Mouse (Mus musculus) adrenal gland, postnatal 36 days (tissue): Measurements from ENCODE around the gene Arhgap4. TPM values are rescaled to one million over a fixed set of nuclear protein-coding genes. Genes with fewer than 3 reads are reported as not detected.

Experiments used
- DNase-seq, 2 experiments: peaks; one replicate each; pipeline ENCODE4 v3.0.0; 2021; ENCODE audit warnings: mixed read lengths in 1 of 2
- total RNA-seq, 2 experiments: library from RNA; stranded (reverse); gene quantifications; 2 replicates each; pipeline ENCODE4 v1.2.3; 2021

Arhgap4 gene
- total RNA-seq, 2 experiments from 2014 or later, result 2.9 to 3.0 TPM

DNA sequence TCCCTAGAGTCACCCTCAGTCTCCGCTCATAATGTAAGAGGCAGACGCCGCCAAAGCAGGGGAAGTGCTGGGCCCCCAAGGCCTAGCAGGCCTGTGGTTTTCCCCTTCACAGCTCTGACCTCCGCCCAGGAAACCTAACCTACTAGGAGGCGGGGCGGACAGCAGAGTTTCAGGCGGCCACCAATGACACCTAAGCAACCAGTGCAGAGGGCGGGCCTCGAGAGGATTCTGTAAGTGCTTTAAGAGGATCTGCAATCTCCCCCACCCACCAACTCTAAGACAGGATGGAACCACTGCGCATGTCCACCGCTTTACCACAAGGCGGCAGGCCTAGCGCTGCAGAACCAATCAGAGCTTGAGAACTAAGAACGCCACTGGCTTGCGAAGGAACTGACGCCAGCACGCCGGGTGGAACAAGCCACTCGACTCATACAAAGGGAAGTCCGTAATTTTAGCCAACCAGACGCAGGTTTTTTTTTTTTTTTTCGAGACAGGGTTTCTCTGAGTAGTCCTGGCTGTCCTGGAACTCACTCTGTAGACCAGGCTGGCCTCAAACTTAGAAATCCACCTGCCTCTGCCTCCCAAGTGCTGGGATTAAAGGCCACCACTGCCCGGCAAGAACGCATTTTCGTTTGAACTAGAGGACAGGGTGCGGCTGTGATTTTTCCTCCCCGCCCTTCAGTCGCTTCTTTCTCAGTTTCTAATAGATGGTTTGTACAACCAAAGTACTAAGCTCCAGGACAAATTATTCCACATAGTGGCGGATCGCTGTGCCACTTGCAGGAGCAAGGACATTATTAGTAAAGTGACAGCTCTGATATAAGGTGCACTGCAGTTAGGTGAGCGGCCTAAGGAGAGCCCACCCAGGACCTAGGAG lies 6.6 kb downstream of the Arhgap4 start:
- peak; percentile 90 for DNase-seq

DNA sequence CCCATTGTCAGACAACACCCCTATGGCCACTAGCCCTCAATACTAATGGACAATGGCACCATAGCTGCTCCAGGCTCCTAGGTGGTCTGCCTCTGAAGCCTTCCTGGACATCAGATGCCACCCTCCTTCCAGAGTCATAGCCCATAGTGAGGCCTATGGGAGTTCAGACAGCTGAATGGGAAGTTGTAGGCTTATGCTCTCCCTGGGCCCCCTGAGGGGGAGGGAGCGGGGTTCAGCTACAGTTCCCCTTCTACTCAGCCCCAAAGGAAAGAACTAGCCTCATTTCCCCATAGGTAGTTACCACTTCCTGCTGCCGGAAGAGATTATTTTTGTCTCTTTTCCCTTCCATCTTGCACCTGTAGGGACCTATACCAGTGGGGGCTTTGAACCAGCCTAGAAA lies 10.1 kb downstream of the Arhgap4 start:
- DNase-seq, result no peak

DNA sequence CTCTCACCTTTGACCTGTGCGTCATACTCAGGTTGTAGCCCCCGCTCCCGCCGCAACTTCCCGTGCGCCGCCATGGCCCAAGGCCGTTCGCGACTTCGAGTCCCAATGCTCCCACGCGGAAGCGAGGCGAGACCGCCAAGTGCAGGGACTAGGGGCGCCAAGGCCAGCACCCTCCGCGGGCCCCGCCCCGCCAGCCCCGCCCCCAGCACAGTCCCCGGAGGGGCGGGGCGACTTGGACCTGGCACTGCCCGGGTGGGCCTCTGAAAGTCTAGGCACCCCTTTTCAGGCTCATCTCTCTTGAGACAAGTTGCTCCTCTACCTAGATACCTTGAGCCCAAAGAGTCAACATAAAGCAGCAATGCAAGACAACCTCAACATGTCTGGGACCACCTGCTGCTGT lies 10.5 kb downstream of the Arhgap4 start:
- DNase-seq, result peak; percentile 9 to 29

DNA sequence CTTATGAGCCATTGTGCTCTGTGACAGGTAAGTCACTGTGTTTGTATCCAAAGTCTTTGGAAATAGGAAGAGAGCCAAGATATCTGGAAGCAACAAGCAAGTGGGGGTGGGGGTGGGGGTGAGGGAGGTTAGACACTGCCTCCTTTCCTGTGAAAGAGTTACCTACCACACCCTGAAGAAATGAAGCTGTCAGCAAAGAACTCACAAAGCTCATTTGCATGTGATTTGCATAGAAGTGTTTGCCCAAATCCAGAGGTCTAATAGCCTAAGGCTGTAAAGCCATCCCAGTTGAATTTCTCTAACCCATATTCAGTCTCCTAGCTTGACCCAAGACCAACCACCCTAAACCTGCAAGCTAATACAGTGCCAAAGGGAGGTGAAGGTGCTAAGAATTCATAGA lies 11.2 kb downstream of the Arhgap4 start:
- DNase-seq, result no peak

DNA sequence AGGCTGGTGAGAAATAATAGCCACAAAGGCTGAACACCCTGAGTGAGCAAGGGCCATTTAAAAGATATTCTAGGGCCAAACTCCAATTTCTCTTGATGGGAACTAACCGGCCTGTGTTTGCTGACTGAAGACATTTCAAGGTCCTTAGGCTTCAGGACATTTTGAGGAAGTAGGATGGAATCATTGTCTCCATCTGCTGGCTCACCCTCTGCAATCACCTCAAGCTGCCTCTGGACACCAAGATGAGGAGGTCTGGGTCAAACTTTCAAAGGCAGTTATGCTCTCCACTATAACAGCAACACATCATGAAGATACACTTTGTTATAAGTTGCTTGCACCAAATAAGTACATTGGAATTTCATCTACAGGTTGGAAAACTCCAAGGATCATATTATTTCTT lies 11.6 kb downstream of the Arhgap4 start:
- DNase-seq, result no peak

DNA sequence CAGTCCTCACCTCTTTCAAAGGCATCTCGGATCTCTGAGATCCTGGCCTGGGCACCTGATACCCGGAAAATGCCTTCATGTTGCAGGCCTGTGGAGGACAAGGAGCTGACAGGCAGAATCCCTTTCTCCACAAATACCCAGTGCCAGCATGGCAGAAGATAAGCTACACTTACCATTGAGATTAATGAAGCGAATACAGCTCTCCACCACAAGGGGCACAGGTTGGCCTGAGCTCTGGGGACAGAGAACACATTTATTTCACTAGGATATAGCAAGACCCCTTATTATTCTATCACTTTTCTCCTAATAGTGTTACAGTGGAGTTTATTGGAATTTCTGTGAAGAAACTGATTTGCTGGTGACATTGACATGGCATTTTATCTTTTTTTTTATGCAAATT lies 23.7 kb downstream of the Arhgap4 start:
- no peak for DNase-seq

GRCm38 (mm10) chrX:73895719-73896118 lies 26.0 kb downstream of the Arhgap4 start, which contains the start of gene L1cam:
L1cam (minus strand) TSS chrX:73896105.
- DNase-seq, result peak; percentile 61 to 70

DNA sequence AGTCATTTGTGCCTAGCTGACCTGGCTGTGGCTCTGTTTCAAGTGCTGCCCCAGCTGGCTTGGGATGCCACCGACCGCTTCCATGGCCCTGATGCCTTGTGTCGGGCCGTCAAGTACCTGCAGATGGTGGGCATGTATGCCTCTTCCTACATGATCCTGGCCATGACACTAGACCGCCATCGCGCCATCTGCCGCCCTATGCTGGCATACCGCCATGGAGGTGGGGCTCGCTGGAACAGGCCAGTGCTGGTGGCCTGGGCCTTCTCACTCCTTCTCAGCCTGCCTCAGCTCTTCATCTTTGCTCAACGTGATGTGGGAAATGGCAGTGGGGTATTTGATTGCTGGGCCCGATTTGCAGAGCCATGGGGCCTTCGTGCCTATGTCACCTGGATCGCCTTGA lies 28.8 kb downstream of the Arhgap4 start:
- no peak for DNase-seq

- no peak for DNase-seq
These were observed 30.0 kb downstream of the Arhgap4 start, which contains the start of gene Avpr2 for GRCm38 (mm10) chrX:73891551-73892152. Avpr2 (plus strand) TSS chrX:73892102.

DNA sequence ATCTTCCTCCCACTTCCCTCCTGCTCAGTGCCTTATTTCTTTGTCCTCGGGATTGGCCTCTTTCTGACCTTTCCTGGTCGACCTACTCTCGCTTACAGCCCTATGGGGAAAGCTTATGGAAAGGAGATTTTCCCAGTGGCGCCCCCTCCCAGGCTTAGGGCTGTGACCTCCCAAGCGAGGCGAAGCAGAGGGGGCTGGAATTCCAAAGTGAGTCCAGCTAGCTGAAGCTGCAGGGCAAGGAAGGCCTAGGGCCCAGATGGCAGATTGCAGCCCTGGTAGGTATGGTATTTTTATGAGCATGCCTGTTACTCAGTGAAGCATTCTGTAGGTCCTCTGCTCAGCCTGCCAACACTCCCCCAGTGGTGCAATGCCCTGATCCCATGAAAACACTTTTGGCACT lies 40.2 kb downstream of the Arhgap4 start:
- DNase-seq, result no peak

DNA sequence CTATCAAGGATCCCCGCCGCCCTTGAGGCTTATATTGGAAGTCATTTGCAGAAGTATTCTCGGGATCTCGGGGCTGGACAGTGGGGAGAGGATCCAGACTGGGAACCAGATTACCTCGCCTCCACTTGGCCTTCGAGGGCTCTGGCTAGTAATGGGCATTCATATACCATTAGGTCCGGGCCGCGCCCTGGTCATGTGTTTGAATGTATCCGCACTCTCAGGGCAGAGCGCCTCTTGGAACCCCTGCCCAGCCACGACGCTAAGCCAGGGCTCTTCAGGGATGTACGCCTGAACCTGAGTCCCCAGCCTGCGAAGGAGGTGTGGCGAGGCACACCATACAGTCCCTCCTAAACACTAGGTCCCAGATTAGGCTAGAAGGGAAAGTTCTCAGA lies 40.6 kb downstream of the Arhgap4 start:
- DNase-seq, result no peak

DNA sequence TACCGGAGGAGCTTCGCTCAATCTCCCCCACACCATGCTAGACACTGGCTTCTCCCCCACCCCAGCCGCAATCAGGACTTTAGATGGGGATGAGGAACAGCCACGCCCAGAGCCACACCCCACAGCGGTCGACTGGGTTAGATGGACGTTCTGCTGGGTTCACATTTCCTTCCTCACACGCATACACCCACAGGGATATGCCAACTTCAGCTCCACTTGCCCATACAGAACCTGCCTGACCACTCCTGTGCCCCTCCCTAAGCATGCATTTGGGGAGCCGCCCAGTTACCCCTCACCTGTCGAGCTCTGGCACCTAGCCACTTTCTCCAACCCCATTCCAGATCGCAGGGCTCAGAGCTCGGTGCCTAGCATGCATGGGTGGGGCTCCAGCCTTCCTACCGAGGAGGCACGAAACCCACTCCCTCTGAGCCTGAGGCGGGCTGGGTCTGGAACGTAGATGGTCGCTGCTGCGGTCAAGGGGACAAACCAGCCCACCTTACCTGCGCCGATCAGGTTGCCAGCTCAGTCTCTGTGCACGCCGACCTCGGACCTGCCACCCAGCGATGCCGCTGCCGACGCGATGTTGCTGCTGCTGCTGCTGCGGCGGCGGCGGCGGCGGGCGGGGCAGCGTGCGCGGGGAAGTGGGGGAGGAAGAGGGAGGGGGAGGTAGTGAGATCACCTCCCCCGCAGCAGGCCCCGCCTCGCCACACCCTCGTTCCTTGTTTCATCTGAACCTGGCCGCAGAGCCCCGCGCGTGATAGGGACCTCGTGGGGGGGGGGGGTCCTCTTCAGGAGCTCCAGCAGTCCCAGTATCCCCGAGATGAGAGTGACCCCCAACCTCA lies 41.3 kb downstream of the Arhgap4 start:
- peak; percentile 35 to 58 for DNase-seq

GRCm38 (mm10) chrX:73877014-73877413 lies 44.7 kb downstream of the Arhgap4 start:
- no peak for DNase-seq

GRCm38 (mm10) chrX:73875881-73876280 lies 45.8 kb downstream of the Arhgap4 start:
- DNase-seq, result no peak

- no peak for DNase-seq
These were observed 49.7 kb downstream of the Arhgap4 start for GRCm38 (mm10) chrX:73871956-73872355.

DNA sequence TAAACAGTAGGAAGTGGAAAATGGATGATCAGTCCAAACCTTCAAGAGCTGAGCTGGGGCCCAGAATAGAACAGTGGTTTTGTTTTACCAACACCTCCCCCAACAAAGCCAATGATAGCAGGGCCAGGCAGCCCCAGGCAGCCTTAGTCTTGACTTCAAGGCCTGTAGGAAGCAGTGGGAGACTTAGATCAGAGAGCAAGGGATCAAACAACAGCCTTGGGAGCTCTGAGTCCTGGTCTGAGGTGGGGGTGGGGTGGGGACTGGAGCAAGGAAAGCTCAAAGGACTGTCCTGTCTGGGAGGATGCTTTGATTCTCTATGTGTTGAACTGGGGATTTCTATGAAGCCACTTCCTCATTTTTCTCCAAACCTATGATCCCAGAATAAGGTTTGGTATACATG lies 50.2 kb downstream of the Arhgap4 start:
- no peak for DNase-seq

DNA sequence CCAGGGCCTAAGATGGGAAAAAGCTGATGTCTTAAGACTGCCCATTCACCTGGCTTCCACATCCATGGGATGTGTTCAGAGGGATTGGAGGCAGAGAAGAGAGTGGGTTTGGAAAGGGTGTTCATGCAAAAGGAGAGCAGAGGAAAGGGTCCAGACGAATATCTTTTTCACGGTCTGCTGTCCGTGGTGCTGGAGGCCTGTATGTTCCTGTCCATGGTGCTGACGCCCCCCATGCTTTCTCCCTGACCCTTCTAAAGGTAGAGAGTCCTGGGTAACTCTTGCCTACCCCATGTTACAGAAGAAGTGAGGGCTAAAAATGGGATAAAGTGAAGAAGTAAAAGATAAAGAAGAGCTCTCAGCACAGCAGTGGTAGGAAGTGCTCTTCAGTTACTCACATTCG lies 52.3 kb downstream of the Arhgap4 start:
- DNase-seq, result peak; percentile 23 to 29

- no peak for DNase-seq
These were observed 53.8 kb downstream of the Arhgap4 start for GRCm38 (mm10) chrX:73867852-73868251.

GRCm38 (mm10) chrX:73867256-73867655 lies 54.4 kb downstream of the Arhgap4 start:
- no peak for DNase-seq

DNA sequence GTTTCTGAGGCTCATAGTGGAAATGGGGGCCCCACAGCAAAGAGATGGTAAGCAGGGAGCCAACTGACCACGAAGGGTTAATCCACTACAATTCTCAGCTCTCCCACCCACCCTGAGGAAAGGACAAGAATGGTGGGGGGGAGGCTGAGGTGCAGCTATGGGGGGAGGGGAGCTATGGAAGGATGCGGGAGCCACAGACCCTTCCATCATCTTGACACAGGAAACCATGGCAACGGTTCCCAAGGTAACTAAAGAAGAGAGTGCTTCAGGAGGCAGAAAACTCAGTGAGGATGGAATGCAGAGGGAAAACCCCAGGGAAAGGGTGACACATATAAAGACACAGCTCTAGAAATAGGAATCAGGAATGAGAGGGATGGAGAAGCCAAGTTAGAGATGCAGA lies 57.0 kb downstream of the Arhgap4 start:
- no peak for DNase-seq

GRCm38 (mm10) chrX:73855087-73855408 lies 66.6 kb downstream of the Arhgap4 start:
- DNase-seq, result no peak

DNA sequence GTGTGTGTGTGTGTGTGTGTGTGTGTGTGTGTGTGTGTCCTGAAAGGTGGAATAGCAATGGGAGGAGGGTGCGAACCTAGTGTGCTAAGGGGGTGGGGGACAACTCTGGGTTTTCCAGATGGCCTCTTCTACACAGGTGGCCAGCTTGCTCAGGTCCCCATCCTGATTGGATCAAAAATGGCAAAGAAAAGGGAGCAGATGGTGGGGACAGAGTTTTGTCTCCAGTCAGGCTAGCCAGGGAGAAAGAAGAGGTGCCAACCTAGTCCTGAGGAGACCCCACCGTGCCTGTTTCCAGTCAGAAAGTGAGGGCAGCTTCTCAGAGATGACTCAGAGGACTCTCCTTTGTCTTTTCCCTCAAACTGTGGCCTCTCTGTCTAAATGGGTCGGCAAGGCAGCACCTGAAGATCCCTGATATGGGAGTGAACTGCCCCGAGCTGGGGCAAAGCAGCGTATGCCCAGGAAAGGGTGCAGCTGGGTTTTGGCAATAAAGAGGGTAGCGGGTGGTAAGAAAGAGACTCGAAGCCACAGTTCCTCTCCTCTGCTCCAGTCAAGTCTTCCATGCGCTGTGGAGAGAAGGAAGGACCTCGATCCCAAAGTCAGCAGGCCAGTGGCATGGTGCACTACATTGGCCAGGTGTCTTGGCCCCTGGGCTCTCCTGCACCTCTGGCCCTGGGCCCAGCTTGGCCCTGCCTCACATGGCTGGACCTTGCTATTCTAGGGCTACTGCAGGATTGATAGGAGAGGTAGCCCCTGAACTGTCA lies 67.2 kb downstream of the Arhgap4 start:
- DNase-seq, result no peak
